Mouse (Mus musculus) CD4-positive, CD25-positive, alpha-beta regulatory T cell, adult 9 weeks (primary cell): Measurements from ENCODE around the gene Mras. TPM values are rescaled to one million over a fixed set of nuclear protein-coding genes. Genes with fewer than 3 reads are reported as not detected.

ENCODE experiments used
- polyA plus RNA-seq: library from polyadenylated mRNA; unstranded; fragments of 100-300 nt; shearing (Covaris generic); gene quantifications from one replicate; pipeline ENCODE4 v1.2.1, GENCODE M21; 2017

Gene Mras
- polyA plus RNA-seq: not detected

GRCm38 (mm10) chr9:99437031-99437764 lies at the start of gene Mras:
Gene Mras, minus strand, starts transcription at chr9:99437381.

DNA sequence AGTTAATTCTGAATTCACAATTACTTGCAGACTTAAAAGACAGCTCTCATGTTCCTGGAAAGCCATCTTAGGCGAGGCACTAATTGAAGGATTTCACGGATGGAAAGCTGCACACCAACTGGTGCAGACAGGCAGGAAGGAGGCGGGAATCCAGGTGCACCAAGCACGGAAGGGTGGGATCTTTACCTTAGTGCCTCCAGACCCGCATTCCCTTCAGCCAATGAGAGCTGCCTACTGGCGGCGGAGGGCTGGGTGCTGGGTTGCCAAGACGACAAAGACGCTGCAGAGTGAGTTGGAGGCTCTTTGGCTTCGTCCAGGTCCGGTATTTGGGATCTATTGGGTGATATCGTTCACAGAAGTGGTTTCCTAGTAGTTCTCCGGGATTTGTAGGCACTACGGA lies 14.0 kb upstream of the Mras start, which contains the start of gene Nme9:
Gene Nme9, plus strand, starts transcription at position 315 of the 400 bp plus-strand sequence.

DNA sequence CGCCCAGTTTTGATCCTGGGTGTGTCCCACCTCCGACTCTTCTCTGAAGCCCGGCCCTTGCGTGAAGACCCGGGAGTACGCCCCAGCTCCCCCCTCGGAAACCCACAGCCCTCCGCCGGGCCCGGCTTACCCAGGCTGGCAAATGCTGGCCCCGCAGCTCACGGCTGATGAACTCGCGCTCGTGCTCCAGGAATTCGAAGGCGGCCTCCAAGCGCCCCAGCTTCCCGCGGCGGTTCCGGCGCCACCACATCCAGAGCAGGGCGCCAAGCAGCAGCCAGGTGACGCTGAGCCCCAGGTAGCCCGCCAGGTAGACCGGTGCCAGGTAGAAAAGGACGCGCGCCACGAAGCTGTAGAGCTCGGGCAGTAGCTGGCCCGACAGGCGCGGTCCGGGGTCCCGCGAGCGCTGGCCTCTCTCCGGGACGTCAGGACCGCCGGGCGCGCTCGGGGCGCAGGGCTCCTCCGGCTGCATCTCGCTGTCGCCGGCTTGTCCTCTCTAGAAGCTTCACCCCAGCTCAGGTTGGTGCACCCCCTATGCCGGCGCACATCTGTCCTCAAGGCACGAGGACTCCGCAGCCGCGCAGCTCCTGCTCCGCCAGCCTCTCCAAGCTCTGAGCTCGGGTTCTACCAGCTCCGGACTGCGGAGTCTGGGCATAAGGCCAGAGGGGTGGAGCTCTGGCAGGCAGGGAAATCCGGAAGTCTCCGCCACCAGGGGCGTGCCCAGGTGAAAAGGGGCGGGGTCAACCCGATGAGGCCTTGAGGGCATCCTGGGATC lies 79.1 kb downstream of the Mras start, which contains the start of gene Esyt3:
Gene Esyt3, minus strand, starts transcription at position 637 of the 772 bp plus-strand sequence.

Other genes starting within 250 kb of the Mras start
- not detected for gene Faiml, start 200.1 kb downstream of the Mras start, polyA plus RNA-seq
- gene Cep70, start 194.0 kb downstream of the Mras start, polyA plus RNA-seq: 22.2 TPM
- gene Esyt3, start 78.8 kb downstream of the Mras start, polyA plus RNA-seq: not detected
- gene Nme9, start 14.1 kb upstream of the Mras start, polyA plus RNA-seq: not detected
- gene Armc8, start 131.5 kb upstream of the Mras start, polyA plus RNA-seq: 41.5 TPM
- gene Dbr1, start 138.4 kb upstream of the Mras start, polyA plus RNA-seq: 19.9 TPM
- gene A4gnt, start 175.1 kb upstream of the Mras start, polyA plus RNA-seq: not detected
- gene Dzip1l, start 192.1 kb upstream of the Mras start, polyA plus RNA-seq: not detected